Mouse (Mus musculus): ENCODE measurements around the gene AC141477.1. TPM values are rescaled to one million over a fixed set of nuclear protein-coding genes. Genes with fewer than 3 reads are reported as not detected.
A peak's percentile ranks its signal among the peaks of the same experiment; 100 is the strongest.

Gene AC141477.1
- polyA plus RNA-seq, 1 experiment from 2014 or later, result not detected

GRCm38 (mm10) chr10:76462312-76462711 is 22.1 kb upstream of the AC141477.1 start:
- no peak for ATAC-seq (replicated peaks; ENCODE audit: extremely low read depth, insufficient read depth, low FRiP score)
- no peak overlapping the region for H3K9ac ChIP-seq (ENCODE audit: low read length)
- H3K27ac ChIP-seq (ENCODE audit: low read length), result no peak overlapping the region
- no peak overlapping the region for H3K4me2 ChIP-seq (ENCODE audit: low read depth, low read length)
- H3K4me3 ChIP-seq (ENCODE audit: low read length), result no peak overlapping the region
- H3K27me3 ChIP-seq (ENCODE audit: control insufficient read depth, insufficient read depth, low read length), result no peaks in the 10 kb centered on the region
- H3K36me3 ChIP-seq (ENCODE audit: control insufficient read depth, insufficient read depth), result 0 out of 2 replicates have a peak, but pooled peaks cover 3% of the 10 kb centered on the region
- WGBS, result 82% methylated on average over 7 of the region's 7 CpGs
- H3K9me3 ChIP-seq (replicated peaks; ENCODE audit: control insufficient read depth, low read length), result peaks cover 8% of the 10 kb centered on the region
- H3K4me1 ChIP-seq (ENCODE audit: control insufficient read depth, insufficient read depth, low read length), result no peaks in the 10 kb centered on the region

- Histone ChIP-seq H3K4me3 (ENCODE audit: low read length) (no peak overlapping the region), H3K27me3 (ENCODE audit: control insufficient read depth, insufficient read depth, low read length) (no peaks in the 10 kb centered on the region), H3K9ac (ENCODE audit: low read length) (no peak overlapping the region), H3K36me3 (ENCODE audit: control insufficient read depth, insufficient read depth) (0 out of 2 replicates have a peak, but pooled peaks cover 3% of the 10 kb centered on the region), H3K4me2 (ENCODE audit: low read depth, low read length) (no peak overlapping the region), H3K27ac (ENCODE audit: low read length) (no peak overlapping the region), H3K4me1 (ENCODE audit: control insufficient read depth, insufficient read depth, low read length) (no peaks in the 10 kb centered on the region), H3K9me3 (replicated peaks; ENCODE audit: control insufficient read depth, low read length) (peaks cover 8% of the 10 kb centered on the region)
- no peak for ATAC-seq (replicated peaks; ENCODE audit: extremely low read depth, insufficient read depth, low FRiP score)
- WGBS, result 89% methylated on average over 1 of the region's 1 CpGs
Observed at GRCm38 (mm10) chr10:76461255-76461654, 21.0 kb upstream of the AC141477.1 start.

GRCm38 (mm10) chr10:76455289-76455688 is 15.0 kb upstream of the AC141477.1 start:
- Histone ChIP-seq H3K9ac (ENCODE audit: low read length) (no peak overlapping the region), H3K27me3 (ENCODE audit: control insufficient read depth, insufficient read depth, low read length) (no peaks in the 10 kb centered on the region), H3K36me3 (ENCODE audit: control insufficient read depth, insufficient read depth) (0 out of 2 replicates have a peak, but pooled peaks cover 3% of the 10 kb centered on the region), H3K9me3 (replicated peaks; ENCODE audit: control insufficient read depth, low read length) (peaks cover 8% of the 10 kb centered on the region), H3K4me1 (ENCODE audit: control insufficient read depth, insufficient read depth, low read length) (no peaks in the 10 kb centered on the region), H3K4me2 (ENCODE audit: low read depth, low read length) (no peak overlapping the region), H3K27ac (ENCODE audit: low read length) (no peak overlapping the region), H3K4me3 (ENCODE audit: low read length) (no peak overlapping the region)
- WGBS, result 46% methylated on average over 5 of the region's 5 CpGs
- no peak for ATAC-seq (replicated peaks; ENCODE audit: extremely low read depth, insufficient read depth, low FRiP score)

GRCm38 (mm10) chr10:76448851-76449250 is 8.6 kb upstream of the AC141477.1 start, which contains the start of gene 2610028H24Rik:
TSS of gene 2610028H24Rik (plus strand) at chr10:76449081.
- no peaks in the 10 kb centered on the region for H3K36me3 ChIP-seq (ENCODE audit: control insufficient read depth, insufficient read depth)
- peak within 1 kb of the TSS; percentile 69 for H3K27ac ChIP-seq (ENCODE audit: low read length)
- H3K9ac ChIP-seq (ENCODE audit: low read length), result no peak within 1 kb of the TSS
- H3K9me3 ChIP-seq (replicated peaks; ENCODE audit: control insufficient read depth, low read length), result no peaks in the 10 kb centered on the region
- no peak within 1 kb of the TSS for H3K4me3 ChIP-seq (ENCODE audit: low read length)
- no peak for ATAC-seq (replicated peaks; ENCODE audit: extremely low read depth, insufficient read depth, low FRiP score)
- H3K4me1 ChIP-seq (ENCODE audit: control insufficient read depth, insufficient read depth, low read length), result peaks cover 9% of the 10 kb centered on the region
- no peak within 1 kb of the TSS; the same call in 1 of the 2 replicates for H3K4me2 ChIP-seq (ENCODE audit: low read depth, low read length)
- WGBS, result 54% methylated on average over 5 of the region's 5 CpGs
- no peaks in the 10 kb centered on the region for H3K27me3 ChIP-seq (ENCODE audit: control insufficient read depth, insufficient read depth, low read length)

GRCm38 (mm10) chr10:76447406-76448229 is 7.4 kb upstream of the AC141477.1 start:
- no peaks in the 10 kb centered on the region for H3K27me3 ChIP-seq (ENCODE audit: control insufficient read depth, insufficient read depth, low read length)
- H3K27ac ChIP-seq (ENCODE audit: low read length), result peak overlapping the region; percentile 69
- H3K4me3 ChIP-seq (ENCODE audit: low read length), result no peak overlapping the region
- no peak; the same call in 1 of the 2 replicates for ATAC-seq (replicated peaks; ENCODE audit: extremely low read depth, insufficient read depth, low FRiP score)
- H3K4me2 ChIP-seq (ENCODE audit: low read depth, low read length), result no peak overlapping the region; the same call in 1 of the 2 replicates
- H3K9me3 ChIP-seq (replicated peaks; ENCODE audit: control insufficient read depth, low read length), result no peaks in the 10 kb centered on the region
- no peak overlapping the region for H3K9ac ChIP-seq (ENCODE audit: low read length)
- WGBS, result 51% methylated on average over 15 of the region's 15 CpGs
- H3K4me1 ChIP-seq (ENCODE audit: control insufficient read depth, insufficient read depth, low read length), result peaks cover 17% of the 10 kb centered on the region
- H3K36me3 ChIP-seq (ENCODE audit: control insufficient read depth, insufficient read depth), result no peaks in the 10 kb centered on the region

- peak overlapping the region; percentile 44 for H3K27ac ChIP-seq (ENCODE audit: low read length)
- WGBS, result 70% methylated on average over 4 of the region's 4 CpGs
- H3K9me3 ChIP-seq (replicated peaks; ENCODE audit: control insufficient read depth, low read length), result no peaks in the 10 kb centered on the region
- H3K9ac ChIP-seq (ENCODE audit: low read length), result no peak overlapping the region
- no peak overlapping the region for H3K4me2 ChIP-seq (ENCODE audit: low read depth, low read length)
- no peak overlapping the region for H3K4me3 ChIP-seq (ENCODE audit: low read length)
- ATAC-seq (replicated peaks; ENCODE audit: extremely low read depth, insufficient read depth, low FRiP score), result no peak
- H3K27me3 ChIP-seq (ENCODE audit: control insufficient read depth, insufficient read depth, low read length), result no peaks in the 10 kb centered on the region
- no peaks in the 10 kb centered on the region for H3K36me3 ChIP-seq (ENCODE audit: control insufficient read depth, insufficient read depth)
- H3K4me1 ChIP-seq (ENCODE audit: control insufficient read depth, insufficient read depth, low read length), result peaks cover 22% of the 10 kb centered on the region
Observed at GRCm38 (mm10) chr10:76445996-76446681, 5.9 kb upstream of the AC141477.1 start.

- H3K4me2 ChIP-seq (ENCODE audit: low read depth, low read length), result peak within 1 kb of the TSS; percentile 92
- H3K4me3 ChIP-seq (ENCODE audit: low read length), result peak within 1 kb of the TSS; percentile 94
- peaks cover 13% of the 10 kb centered on the region for H3K4me1 ChIP-seq (ENCODE audit: control insufficient read depth, insufficient read depth, low read length)
- peak within 1 kb of the TSS; percentile 93 for H3K9ac ChIP-seq (ENCODE audit: low read length)
- H3K36me3 ChIP-seq (ENCODE audit: control insufficient read depth, insufficient read depth), result peaks cover 19% of the 10 kb centered on the region
- under 1% methylated on average over 78 of the region's 78 CpGs for WGBS
- ATAC-seq (replicated peaks; ENCODE audit: extremely low read depth, insufficient read depth, low FRiP score), result peak; percentile 99
- no peaks in the 10 kb centered on the region for H3K9me3 ChIP-seq (replicated peaks; ENCODE audit: control insufficient read depth, low read length)
- H3K27ac ChIP-seq (ENCODE audit: low read length), result peak within 1 kb of the TSS; percentile 99
- no peaks in the 10 kb centered on the region for H3K27me3 ChIP-seq (ENCODE audit: control insufficient read depth, insufficient read depth, low read length)
Observed at GRCm38 (mm10) chr10:76442178-76443088, 2.2 kb upstream of the AC141477.1 start, which contains the start of gene Pcnt. TSS of gene Pcnt (minus strand) at chr10:76442786.

- 85% methylated on average over 9 of the region's 9 CpGs for WGBS
- Histone ChIP-seq H3K9me3 (replicated peaks; ENCODE audit: control insufficient read depth, low read length) (no peaks in the 10 kb centered on the region), H3K27ac (ENCODE audit: low read length) (no peak overlapping the region), H3K4me3 (ENCODE audit: low read length) (no peak overlapping the region), H3K4me1 (ENCODE audit: control insufficient read depth, insufficient read depth, low read length) (peaks cover 13% of the 10 kb centered on the region), H3K36me3 (ENCODE audit: control insufficient read depth, insufficient read depth) (peaks cover 42% of the 10 kb centered on the region), H3K9ac (ENCODE audit: low read length) (no peak overlapping the region), H3K4me2 (ENCODE audit: low read depth, low read length) (no peak overlapping the region), H3K27me3 (ENCODE audit: control insufficient read depth, insufficient read depth, low read length) (no peaks in the 10 kb centered on the region)
- ATAC-seq (replicated peaks; ENCODE audit: extremely low read depth, insufficient read depth, low FRiP score), result no peak
Observed at GRCm38 (mm10) chr10:76439107-76439890, 945 bp downstream of the AC141477.1 start.
